Mouse (Mus musculus) liver, adult (tissue): Measurements from ENCODE around the gene Cep131.

Source experiments
- GATA4 ChIP-seq: IDR thresholded peaks from 2 replicates; pipeline ENCODE4 v1.6.1; 2014; ENCODE audit warnings: mild to moderate bottlenecking, low read length; ENCODE audit not compliant: insufficient replicate concordance

The Cep131 gene

DNA sequence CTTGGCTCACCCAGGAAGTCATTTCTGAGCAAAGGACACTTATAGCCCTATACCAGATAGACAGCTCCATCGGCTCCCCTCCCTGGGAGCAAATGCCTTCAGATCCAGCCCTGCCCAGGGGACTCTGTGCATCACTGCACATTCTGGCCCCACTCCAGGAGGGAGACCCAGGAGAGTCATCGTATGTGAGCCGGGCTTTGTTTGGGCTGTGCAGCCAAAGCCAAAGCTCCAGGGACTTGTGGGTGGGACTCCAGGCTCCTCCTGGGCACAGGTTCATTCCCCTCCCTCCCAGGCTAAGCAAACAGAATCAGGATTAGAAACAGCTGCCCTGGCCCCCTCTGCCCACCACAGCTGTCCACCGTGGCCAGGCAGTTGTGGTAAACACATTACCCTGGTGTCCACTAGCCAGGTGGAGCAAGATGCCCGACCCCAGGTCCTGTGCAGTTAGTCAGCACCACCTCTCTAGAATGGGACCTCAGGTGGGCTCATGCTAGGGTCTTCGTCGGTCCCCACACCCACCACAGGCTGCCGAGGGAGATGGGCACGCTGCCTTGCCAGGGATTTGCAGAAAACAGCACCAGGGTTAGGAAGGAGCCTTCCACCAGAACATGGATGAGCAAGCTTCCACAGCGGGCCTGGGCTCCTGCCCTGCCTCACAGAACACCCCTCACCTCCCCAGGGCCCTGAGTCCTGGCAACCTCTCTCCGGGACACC lies 40.6 kb downstream of the Cep131 start:
- TF ChIP-seq GATA4, result no peak

DNA sequence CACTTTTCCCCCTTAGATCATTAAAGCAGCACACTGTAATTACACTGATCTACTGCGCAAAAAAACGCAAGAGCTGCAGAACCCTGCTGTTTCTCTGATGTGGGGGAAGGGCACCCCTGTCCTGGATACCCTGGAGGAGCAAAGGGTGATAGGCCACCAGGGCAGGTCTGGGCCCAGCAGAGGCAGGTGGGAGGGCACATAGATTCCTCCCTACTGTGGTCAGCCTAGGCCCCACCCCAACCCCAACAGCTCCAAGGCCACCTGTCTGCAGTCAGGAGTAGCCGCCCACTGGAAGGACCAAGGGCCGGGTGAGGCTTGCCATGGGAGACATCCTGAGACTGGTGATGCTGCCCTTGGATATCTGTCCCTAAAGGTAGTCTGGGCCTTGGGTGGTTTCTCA lies 41.3 kb downstream of the Cep131 start:
- TF ChIP-seq GATA4, result no peak

DNA sequence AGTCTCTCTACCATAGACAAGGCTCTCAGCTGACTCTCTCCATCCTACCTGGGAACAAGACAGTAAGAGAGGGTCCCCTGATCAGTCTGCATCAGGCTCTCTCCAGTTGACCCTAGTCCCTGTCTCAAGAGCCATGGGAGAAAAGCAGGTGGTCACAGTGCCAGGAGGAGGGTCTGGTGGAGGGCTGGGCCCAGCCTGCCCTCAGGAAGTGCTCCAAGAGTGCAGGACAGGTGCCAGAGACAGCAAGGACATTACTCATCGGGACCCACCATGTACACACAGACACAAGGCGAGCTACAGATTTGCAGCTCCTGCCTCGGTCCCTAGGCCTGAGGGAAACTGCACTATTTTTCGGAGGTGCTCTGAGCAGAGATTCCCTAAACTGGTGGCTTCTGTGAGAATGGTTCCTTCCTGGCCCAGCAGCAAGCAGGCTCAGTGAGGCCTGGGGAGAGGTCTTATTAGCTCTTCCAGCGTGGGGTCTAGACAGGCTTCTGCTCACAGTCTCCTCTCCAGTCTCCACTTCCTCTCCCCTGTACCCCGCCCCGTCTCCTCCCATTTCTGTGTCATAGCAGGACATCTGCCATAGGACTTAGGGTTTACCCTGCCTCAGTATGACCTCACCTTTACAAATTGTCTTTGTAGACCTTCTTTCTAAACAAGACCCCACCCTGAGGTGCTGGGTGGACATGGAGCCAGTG lies 44.3 kb downstream of the Cep131 start:
- TF ChIP-seq GATA4, result no peak

DNA sequence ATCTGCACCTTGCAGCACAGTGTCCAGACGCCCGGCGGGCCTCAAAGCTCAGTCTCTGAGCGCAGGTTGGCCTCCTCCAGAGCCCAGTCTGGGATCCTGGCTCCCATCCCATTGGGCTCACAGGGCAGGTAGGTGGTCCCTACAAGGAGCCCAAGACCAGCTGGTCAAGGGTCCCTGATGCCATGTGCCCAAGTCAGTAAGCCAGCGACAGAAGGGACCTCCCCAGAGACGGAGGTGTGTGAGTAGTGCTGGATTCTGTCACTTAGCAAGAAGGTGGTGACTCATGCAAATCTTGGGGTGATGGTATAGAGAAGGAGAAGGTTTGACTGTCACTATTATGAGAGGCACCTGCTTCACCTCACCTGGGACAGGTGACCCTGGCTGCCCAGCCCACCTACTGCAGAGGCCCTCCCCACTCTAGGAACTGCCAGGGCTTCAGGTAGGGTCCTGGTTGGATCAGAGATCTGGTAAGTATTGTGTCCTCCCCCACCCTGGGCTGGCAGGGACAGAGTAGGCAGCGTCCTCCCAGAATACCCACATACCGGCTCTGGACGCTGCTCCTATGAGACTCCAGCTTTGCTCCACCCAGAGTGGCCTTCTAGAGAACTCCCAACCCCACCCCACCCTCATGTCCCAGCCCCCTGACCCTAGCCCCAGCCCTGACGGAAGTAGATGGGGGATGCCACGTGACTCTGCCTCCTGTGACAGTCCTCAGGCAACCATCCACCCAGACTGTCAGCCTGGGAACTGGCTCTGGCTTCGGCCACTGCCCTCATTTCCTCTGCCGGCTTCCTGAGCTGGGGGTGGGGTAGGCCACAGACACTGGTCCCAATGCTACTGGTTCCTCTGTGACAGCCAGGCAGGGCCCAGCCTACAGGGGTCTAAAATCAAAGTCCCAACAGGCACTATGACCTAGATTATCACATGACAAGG lies 45.2 kb downstream of the Cep131 start:
- peak; percentile 49; the same call in 1 of the 2 replicates for TF ChIP-seq GATA4

DNA sequence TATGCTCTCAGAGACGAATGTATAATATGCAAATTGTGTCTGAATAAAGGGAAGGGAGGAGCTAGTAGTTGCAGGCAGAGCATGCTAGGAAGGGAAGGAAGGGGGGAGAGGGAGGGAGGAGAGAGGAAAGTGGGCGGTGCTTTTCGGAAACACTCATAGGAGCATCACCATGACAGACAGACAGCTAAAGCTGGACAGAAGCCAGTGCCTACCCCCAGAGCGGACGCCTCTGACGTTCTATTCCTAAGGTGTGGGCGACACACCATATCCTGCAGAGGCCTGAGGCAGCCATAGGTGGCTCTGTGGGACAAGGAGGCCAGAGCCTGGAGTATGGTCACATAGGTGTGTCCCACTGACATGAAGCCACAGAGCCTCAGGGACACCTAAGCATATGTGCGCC lies 46.2 kb downstream of the Cep131 start:
- TF ChIP-seq GATA4, result no peak

DNA sequence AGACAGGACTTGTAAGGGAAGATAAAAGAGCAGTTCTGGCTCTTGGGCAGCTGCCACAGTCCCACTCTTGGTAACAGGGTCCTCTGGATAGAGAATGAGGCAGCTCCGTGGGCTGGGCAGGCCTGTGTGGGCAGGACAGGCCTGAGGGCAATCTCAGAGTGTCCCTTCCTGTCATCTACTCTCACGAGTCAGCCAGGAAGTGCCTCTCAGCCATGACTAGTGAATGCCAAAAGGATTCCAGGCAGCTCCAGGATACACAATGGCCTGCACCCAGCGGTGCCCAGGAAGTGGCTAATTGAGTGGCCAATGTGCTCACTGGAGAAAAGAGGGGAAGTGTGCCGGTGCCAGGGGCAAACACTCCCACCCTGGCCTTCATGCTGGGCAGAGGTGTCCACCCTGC lies 47.0 kb downstream of the Cep131 start:
- TF ChIP-seq GATA4, result no peak; the same call in 1 of the 2 replicates

DNA sequence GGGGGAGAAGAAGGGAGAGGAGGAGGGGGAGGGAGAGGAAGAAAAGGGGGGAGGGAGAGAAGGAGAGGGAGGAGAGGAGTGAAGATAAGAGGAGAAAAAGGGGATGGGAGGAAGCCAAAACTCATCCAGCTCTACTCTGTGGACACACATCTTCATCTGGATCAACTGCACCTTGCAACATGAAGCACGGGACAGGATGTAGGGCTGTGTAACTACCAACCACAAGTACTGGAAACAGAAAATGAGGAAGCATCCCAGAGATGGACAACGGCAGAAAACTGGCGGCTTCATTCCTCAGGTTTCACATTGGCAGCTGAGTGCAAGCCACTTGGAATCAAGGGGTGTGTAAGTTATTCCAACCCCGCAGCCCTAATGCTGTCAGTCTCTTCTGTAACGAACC lies 51.9 kb downstream of the Cep131 start:
- TF ChIP-seq GATA4, result no peak

DNA sequence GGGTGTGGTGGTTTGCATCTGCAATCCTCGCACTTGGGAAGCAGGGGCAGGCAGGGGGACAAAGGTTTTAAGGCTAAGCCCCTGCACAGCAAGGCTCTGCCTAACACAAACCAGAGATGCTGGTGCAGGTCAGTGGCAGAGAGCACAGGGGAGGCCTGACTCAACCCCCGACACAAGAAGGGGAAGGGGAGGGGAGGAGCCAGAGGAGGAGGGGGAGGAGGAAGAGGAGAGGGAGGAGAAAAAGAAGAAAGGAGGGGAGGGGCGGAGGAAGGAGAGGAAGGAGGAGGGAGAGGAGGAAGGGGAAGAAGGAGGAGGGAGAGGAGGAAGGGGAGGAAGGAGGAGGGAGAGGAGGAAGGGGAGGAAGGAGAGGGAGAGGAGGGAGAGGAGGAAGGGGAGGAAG lies 52.3 kb downstream of the Cep131 start:
- TF ChIP-seq GATA4, result no peak

DNA sequence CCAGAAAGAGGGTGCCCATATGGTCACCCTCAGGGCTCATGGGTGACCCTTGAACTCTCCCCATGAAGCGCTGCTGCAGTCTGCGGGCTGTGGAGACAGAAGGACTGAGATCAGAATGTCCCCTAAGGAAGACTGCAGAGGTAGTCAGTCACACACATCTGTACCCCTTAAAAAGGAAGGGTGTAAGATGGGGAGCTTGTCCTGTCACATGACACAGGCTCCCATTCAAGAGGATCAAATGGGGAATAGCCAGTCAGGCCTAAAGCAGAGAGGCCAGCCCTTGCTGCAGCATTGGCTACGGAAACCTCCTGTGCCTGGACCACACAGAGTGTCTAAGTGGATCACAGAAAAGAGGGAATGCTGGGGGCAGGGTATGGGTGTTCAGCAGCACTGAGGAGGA lies 53.2 kb downstream of the Cep131 start:
- no peak for TF ChIP-seq GATA4

DNA sequence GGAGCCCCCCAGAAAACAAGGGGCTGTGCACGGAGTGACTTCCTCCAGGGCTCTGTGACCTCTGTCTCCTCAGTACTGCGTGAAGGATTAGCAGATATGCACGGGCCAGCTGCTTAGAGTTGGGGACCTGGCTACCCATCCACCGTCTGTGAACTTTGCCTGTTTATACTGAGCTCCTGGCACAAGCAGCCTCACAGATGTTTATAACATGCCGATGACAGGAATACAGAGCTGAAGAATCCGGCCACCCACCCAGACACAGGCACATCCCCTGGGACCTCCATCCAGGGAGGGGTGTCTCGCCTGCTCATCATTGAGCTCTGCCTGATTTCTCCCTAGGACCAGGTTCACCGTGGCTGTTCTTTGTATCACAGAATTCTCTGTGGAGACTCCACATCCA lies 54.6 kb downstream of the Cep131 start:
- TF ChIP-seq GATA4, result no peak

DNA sequence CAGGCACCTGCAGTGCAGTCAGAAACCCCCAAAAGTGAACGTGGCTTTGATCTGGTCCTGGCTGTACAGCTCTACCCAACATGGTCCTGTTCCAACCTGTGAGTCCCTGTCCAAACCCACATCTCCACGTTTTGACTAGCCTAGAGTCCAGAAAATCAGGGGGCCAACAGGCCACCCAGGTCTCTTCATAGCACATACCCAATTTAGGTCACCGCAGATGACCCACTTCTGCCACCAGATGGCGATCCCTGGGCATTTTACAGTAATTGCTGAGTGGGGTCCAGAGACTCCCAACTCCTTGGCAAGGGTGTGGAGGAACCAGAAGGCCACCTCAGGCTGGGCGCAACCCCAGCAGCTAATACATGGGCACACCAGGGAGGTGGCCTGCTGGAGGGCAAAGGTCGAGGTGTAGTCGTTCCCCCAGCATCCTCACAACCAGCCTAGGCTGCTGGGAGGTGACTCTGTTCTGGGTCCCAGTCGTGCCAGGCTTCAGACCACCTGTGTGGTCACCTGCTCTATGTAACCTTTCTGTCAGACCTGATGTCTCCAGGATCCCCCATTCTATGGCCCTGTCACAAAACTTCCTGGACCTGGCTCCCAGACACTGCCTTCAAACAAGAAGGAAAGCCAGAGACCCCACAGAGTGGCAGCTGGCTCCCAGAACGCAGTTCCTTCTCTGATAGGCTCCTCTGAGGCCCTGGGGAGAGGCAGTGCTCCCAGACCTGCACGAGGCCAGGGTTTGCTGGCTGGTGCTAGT lies 56.3 kb downstream of the Cep131 start:
- TF ChIP-seq GATA4, result no peak

DNA sequence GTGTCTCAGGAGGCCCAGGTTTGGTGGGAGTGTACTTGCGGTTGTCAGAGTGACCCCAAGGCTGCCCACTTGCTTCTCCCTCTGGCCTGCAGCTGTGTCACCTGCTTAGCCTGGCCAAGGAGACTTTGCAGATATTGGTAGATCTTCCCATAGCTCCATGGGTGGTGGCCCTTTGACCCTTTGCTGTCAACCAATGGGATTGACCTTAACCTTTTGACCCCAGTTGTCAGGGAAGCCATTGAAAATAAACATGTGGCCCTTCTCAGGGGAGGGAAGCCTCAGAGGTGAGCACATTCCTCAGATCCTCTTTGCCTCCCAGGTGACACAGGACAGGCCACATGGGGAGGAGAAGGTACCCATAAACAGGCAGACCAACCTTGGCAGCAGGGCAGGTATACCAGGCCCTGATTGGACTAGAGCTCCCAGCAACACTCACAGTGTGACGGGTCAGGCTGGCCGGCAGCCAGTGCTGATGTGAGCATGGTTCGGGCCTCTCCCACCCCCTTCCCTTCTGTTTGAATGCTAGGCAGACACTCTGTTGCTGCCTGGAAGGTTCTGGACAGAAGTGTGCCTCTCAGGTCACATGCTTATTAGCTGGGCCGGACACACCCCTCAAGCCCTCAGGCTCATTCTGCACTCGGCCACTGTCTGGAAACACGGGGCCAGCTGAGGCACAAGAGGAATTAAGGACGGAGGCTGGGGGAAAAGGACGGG lies 57.0 kb downstream of the Cep131 start:
- TF ChIP-seq GATA4, result no peak

DNA sequence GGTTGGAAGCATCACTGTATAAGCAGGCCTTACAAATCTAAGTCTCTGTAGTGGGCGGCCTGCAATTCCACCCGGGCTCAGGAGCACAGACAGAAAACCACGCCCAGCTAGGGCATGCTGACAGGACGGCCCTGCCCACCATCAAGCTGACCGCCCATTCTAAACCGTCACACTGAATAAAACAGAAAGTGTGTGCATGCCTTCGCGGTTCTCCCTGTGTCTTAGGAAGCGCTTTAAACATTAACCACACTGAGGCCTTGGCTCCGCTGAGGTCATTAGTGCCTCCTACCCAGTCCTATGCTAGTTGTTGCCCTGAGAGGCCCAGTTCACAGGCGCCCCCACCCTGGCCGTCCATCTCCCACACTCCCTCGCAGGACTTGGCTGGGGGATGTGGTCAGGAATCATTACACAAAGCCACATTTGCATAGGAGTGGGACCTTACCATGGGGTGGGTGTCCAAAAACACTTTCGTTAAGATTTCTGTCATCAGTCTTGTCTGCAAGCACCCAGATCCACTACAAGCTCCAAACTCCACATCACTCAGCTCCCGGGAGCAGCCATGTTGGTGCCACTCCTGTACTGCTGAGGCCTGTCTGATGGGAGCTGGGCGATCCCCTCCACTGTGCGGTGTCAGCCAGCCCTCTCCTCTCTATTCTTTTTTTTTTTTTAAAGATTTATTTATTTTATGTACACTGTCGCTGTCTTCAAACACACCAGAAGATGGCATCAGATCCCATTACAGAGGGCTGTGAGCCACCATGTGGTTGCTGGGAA lies 58.1 kb downstream of the Cep131 start:
- no peak for TF ChIP-seq GATA4

DNA sequence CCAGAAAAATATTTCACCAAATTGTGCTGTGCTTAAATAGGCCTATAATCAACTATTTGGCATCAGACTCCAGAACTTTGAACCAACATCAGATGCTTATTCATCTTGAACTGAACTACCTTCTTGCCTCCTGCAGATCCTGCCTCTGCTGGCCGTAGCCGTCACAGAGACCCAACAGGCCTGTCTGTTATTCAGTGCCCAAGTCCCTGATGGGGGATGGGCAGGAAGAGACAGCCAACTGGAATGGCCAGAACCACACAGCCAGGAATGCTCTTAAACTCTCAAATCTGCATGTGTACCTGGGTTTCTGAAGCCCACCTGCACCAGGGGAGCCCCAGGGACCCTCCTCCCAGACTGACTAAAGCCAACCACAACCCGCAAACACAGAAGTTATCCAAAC lies 59.7 kb downstream of the Cep131 start:
- no peak for TF ChIP-seq GATA4

DNA sequence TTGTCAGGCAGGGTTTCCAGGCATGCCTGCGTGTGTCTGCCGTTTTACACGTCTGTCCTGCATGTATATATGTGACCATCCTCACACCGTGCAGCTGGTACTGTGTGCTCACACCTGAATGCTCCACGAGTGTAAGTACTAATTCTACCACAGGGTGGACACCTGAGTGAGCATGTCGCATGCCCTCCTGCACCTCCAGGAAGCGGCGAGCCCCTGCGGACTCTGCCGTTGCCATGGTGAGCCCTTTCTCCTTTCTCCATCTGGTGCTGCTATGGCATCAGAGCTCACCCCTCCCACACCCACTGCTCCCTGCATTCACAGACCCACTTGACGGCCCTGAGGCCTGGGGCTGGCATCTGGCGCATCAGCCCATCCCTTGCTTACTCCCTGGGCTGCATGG lies 63.8 kb downstream of the Cep131 start:
- TF ChIP-seq GATA4, result no peak
